Mouse (Mus musculus): ENCODE data around the gene Scrg1.

GRCm38 (mm10) chr8:57435768-57436436 is 19.8 kb upstream of the Scrg1 start:
- TF ChIP-seq TAL1 (IDR thresholded peaks at IDR 0.05; ENCODE audit: low read length) (no peak), GATA1 (IDR thresholded peaks at IDR 0.05; ENCODE audit: low read length) (no peak)

All from erythroblast, embryonic 14.5 days (primary cell).